Mouse (Mus musculus) hematopoietic stem cell, adult 5-6 weeks (primary cell): ENCODE measurements around the gene Sdf4. TPM values are rescaled to one million over a fixed set of nuclear protein-coding genes. Genes with fewer than 3 reads are reported as not detected.

Experiments
- ATAC-seq, 2 experiments: fragments of 125-278 bp in 1 of 2; replicated peaks in 1 of 2; 2 replicates each; pipeline ENCODE4 v1.8.0; 2016 to 2017; ENCODE audit warnings: inconsistent platforms in 2 of 2, mild to moderate bottlenecking in 2 of 2, moderate number of reproducible peaks in 2 of 2, low read depth in 1 of 2, moderate TSS enrichment in 1 of 2; ENCODE audit not compliant: low FRiP score in 2 of 2, poor library complexity in 2 of 2, severe bottlenecking in 2 of 2, insufficient read depth in 1 of 2, low TSS enrichment in 1 of 2
- total RNA-seq: library from RNA; stranded (forward); fragments of 172-1452, 232-1000 nt; gene quantifications from 2 replicates; pipeline ENCODE4 v1.2.3, GENCODE M21; 2017

The Sdf4 gene
- total RNA-seq, 1 experiment from 2014 or later, result 176 TPM

- ATAC-seq, result peak in 1 of 2 experiments; percentile 20; a peak in 1 of 4 replicates
Observed at GRCm38 (mm10) chr4:155991211-155991907, 1.3 kb upstream of the Sdf4 start.

GRCm38 (mm10) chr4:155991908-155992230 lies 803 bp upstream of the Sdf4 start:
- no peak for ATAC-seq

GRCm38 (mm10) chr4:155992906-155993547 lies 355 bp downstream of the Sdf4 start:
- ATAC-seq, result peak; percentile 66 to 79

- ATAC-seq, result no peak
Observed at GRCm38 (mm10) chr4:155993606-155994005, 934 bp downstream of the Sdf4 start.

- ATAC-seq, result no peak
Observed at GRCm38 (mm10) chr4:156004109-156004508, 11.4 kb downstream of the Sdf4 start.

- no peak for ATAC-seq
Observed at GRCm38 (mm10) chr4:156008369-156008768, 15.7 kb downstream of the Sdf4 start.

- ATAC-seq, result no peak
Observed at GRCm38 (mm10) chr4:156013637-156014036, 21.0 kb downstream of the Sdf4 start, which contains the start of gene Tnfrsf4. Gene Tnfrsf4 (plus strand): TSS chr4:156013843.

GRCm38 (mm10) chr4:156014436-156014835 lies 21.8 kb downstream of the Sdf4 start:
- ATAC-seq, result no peak

GRCm38 (mm10) chr4:156019771-156020170 lies 27.1 kb downstream of the Sdf4 start:
- ATAC-seq, result no peak

GRCm38 (mm10) chr4:156021381-156021780 lies 28.7 kb downstream of the Sdf4 start:
- ATAC-seq, result no peak

GRCm38 (mm10) chr4:156021942-156022419 lies 29.3 kb downstream of the Sdf4 start:
- ATAC-seq, result no peak

- ATAC-seq, result no peak
Observed at GRCm38 (mm10) chr4:156023520-156023919, 30.8 kb downstream of the Sdf4 start.

GRCm38 (mm10) chr4:156024184-156024583 lies 31.5 kb downstream of the Sdf4 start:
- no peak for ATAC-seq

GRCm38 (mm10) chr4:156026013-156026412 lies 33.3 kb downstream of the Sdf4 start, which contains the start of gene Tnfrsf18:
Gene Tnfrsf18 (plus strand): TSS chr4:156026164.
- peak; percentile 68 to 81 for ATAC-seq

- ATAC-seq, result no peak
Observed at GRCm38 (mm10) chr4:156028580-156028979, 35.9 kb downstream of the Sdf4 start.

- ATAC-seq, result no peak
Observed at GRCm38 (mm10) chr4:156030651-156031118, 38.0 kb downstream of the Sdf4 start.

GRCm38 (mm10) chr4:156031255-156031592 lies 38.6 kb downstream of the Sdf4 start:
- ATAC-seq, result no peak

- peak; percentile 67 to 74 for ATAC-seq
Observed at GRCm38 (mm10) chr4:156031593-156032391, 39.1 kb downstream of the Sdf4 start.
